Mouse (Mus musculus) layer of hippocampus, adult 8-10 months (tissue): ENCODE data around the gene Mpv17l. TPM values are rescaled to one million over a fixed set of nuclear protein-coding genes. Genes with fewer than 3 reads are reported as not detected.

Source experiments
- total RNA-seq, 4 experiments: library from RNA; stranded (reverse); gene quantifications; 2 replicates each; pipeline ENCODE4 v1.2.4; 2022

The Mpv17l gene
- total RNA-seq, 4 experiments from 2014 or later = 74.4 to 77.8 (median 75.4) TPM

Other genes with a start within 250 kb of the Mpv17l start
- 10 to 100 TPM; 24.0 to 30.4 (median 30.0) TPM for gene Parn, start 235.0 kb upstream of the Mpv17l start, total RNA-seq
- 10 to 100 TPM; 36.8 to 44.7 (median 42.0) TPM for gene Bfar, start 231.3 kb upstream of the Mpv17l start, total RNA-seq
- gene 3110001I22Rik, start 231.2 kb upstream of the Mpv17l start, total RNA-seq = 1 to 10 TPM; 3.8 to 6.5 (median 5.9) TPM
- not detected for gene Pla2g10, start 172.2 kb upstream of the Mpv17l start, total RNA-seq
- gene Rrn3, start 122.5 kb upstream of the Mpv17l start, total RNA-seq = 10 to 100 TPM; 44.5 to 57.4 (median 51.1) TPM
- gene Ntan1, start 84.3 kb upstream of the Mpv17l start, total RNA-seq = 10 to 100 TPM; 90.5 to 94.1 (median 92.2) TPM
- 10 to 100 TPM; 72.3 to 79.6 (median 74.5) TPM for gene Pdxdc1, start within 50 bp of the Mpv17l start, total RNA-seq
- 100 to 1,000 TPM; 231 to 272 (median 251) TPM for gene 2900011O08Rik, start 83.4 kb downstream of the Mpv17l start, total RNA-seq
- gene Ifitm7, start 83.7 kb downstream of the Mpv17l start, total RNA-seq = 1 to 10 TPM; 1.3 to 3.5 (median 2.7) TPM